Mouse (Mus musculus) ZHBTc4 (cell line): ENCODE measurements at regions not wholly inside any gene's neighbourhood (a gene's known extent, or its start where the extent isn't known, plus 50 kb on each side); places are given as distances from the start of the nearest gene placed in this dataset.
A peak's percentile ranks its signal among the peaks of the same experiment; 100 is the strongest.

Experiments
- DNase-seq: peaks from one replicate; pipeline ENCODE4 v3.0.0-alpha.2; 2011; ENCODE audit warnings: low read depth, low spot score

GRCm38 (mm10) chr3:17452984-17453383 is 495.2 kb upstream of the Cypt12 start:
- no peak for DNase-seq

- DNase-seq: no peak
Observed at GRCm38 (mm10) chr3:17460545-17460944, 487.7 kb upstream of the Cypt12 start.

GRCm38 (mm10) chr3:17461365-17461764 is 486.8 kb upstream of the Cypt12 start:
- no peak for DNase-seq

- no peak for DNase-seq
Observed at GRCm38 (mm10) chr3:17473812-17474211, 474.4 kb upstream of the Cypt12 start.

GRCm38 (mm10) chr3:17489240-17490142 is 458.7 kb upstream of the Cypt12 start:
- DNase-seq: peak; percentile 60

GRCm38 (mm10) chr3:17490632-17491031 is 457.6 kb upstream of the Cypt12 start:
- no peak for DNase-seq

- DNase-seq: no peak
Observed at GRCm38 (mm10) chr3:17498291-17498690, 449.9 kb upstream of the Cypt12 start.

GRCm38 (mm10) chr3:17501556-17501955 is 446.7 kb upstream of the Cypt12 start:
- DNase-seq: no peak

GRCm38 (mm10) chr3:17541346-17541745 is 406.9 kb upstream of the Cypt12 start:
- DNase-seq: no peak

GRCm38 (mm10) chr3:17547559-17548059 is 400.6 kb upstream of the Cypt12 start:
- no peak for DNase-seq

GRCm38 (mm10) chr3:17582487-17582886 is 365.7 kb upstream of the Cypt12 start:
- DNase-seq: no peak

- no peak for DNase-seq
Observed at GRCm38 (mm10) chr3:17589956-17590546, 358.2 kb upstream of the Cypt12 start.

- DNase-seq: no peak
Observed at GRCm38 (mm10) chr3:17592463-17592862, 355.7 kb upstream of the Cypt12 start.

- no peak for DNase-seq
Observed at GRCm38 (mm10) chr3:17596365-17596764, 351.8 kb upstream of the Cypt12 start.

- DNase-seq: peak; percentile 75
Observed at GRCm38 (mm10) chr3:17613486-17613885, 334.7 kb upstream of the Cypt12 start.

- DNase-seq: no peak
Observed at GRCm38 (mm10) chr3:17616439-17617070, 331.7 kb upstream of the Cypt12 start.

- no peak for DNase-seq
Observed at GRCm38 (mm10) chr3:17619489-17619888, 328.7 kb upstream of the Cypt12 start.

GRCm38 (mm10) chr3:17619890-17620289 is 328.3 kb upstream of the Cypt12 start:
- DNase-seq: peak; percentile 14

- DNase-seq: no peak
Observed at GRCm38 (mm10) chr3:17620398-17620797, 327.8 kb upstream of the Cypt12 start.

GRCm38 (mm10) chr3:17632484-17632883 is 315.7 kb upstream of the Cypt12 start:
- DNase-seq: no peak

- DNase-seq: no peak
Observed at GRCm38 (mm10) chr3:17636276-17636675, 311.9 kb upstream of the Cypt12 start.

GRCm38 (mm10) chr3:17659988-17660387 is 288.2 kb upstream of the Cypt12 start:
- peak; percentile 81 for DNase-seq
